Mouse (Mus musculus): ENCODE measurements around the gene Capns1. TPM values are rescaled to one million over a fixed set of nuclear protein-coding genes. Genes with fewer than 3 reads are reported as not detected.

Capns1 gene
- total and polyA plus RNA-seq, 3 experiments, result 31.7 to 354 TPM; not detected in 1

Other genes with a start within 250 kb of the Capns1 start
- gene Zfp74, start 244.7 kb downstream of the Capns1 start, total RNA-seq (2012; rRNA removed), result 3.5 and 4.8 TPM in 2 replicates
- gene Zfp74, start 244.7 kb downstream of the Capns1 start, polyA plus RNA-seq (2012; ENCODE audit: insufficient read depth in 1 of 2, insufficient read length in 2 of 2, low read depth in 1 of 2, low replicate concordance in 2 of 2, missing spikeins in 1 of 2), result 1 to 10 TPM in 1 of 2 experiments, not detected in 1; 9.4 TPM
- gene Zfp568, start 214.9 kb downstream of the Capns1 start, total RNA-seq (2012; rRNA removed), result 12.5 and 14.3 TPM in 2 replicates
- gene Zfp568, start 214.9 kb downstream of the Capns1 start, polyA plus RNA-seq (2012; ENCODE audit: insufficient read depth in 1 of 2, insufficient read length in 2 of 2, low read depth in 1 of 2, low replicate concordance in 2 of 2, missing spikeins in 1 of 2), result 100 to 1,000 TPM in 1 of 2 experiments, 10 to 100 TPM in 1; 15.4 to 141 TPM
- gene Zfp14, start 147.4 kb downstream of the Capns1 start, total RNA-seq (2012; rRNA removed), result 0.16 and 0.39 TPM in 2 replicates
- gene Zfp14, start 147.4 kb downstream of the Capns1 start, polyA plus RNA-seq (2012; ENCODE audit: insufficient read depth in 1 of 2, insufficient read length in 2 of 2, low read depth in 1 of 2, low replicate concordance in 2 of 2, missing spikeins in 1 of 2), result under 1 TPM in 1 of 2 experiments, not detected in 1; 0.25 TPM
- 2.2 and 2.4 TPM in 2 replicates for gene Zfp82, start 125.9 kb downstream of the Capns1 start, total RNA-seq (2012; rRNA removed)
- 1 to 10 TPM in 1 of 2 experiments, not detected in 1; 2.0 TPM for gene Zfp82, start 125.9 kb downstream of the Capns1 start, polyA plus RNA-seq (2012; ENCODE audit: insufficient read depth in 1 of 2, insufficient read length in 2 of 2, low read depth in 1 of 2, low replicate concordance in 2 of 2, missing spikeins in 1 of 2)
- 0.62 TPM in 1 of 2 replicates, not detected in the other for gene Gm26920, start 108.4 kb downstream of the Capns1 start, total RNA-seq (2012; rRNA removed)
- gene Gm26920, start 108.4 kb downstream of the Capns1 start, polyA plus RNA-seq (2012; ENCODE audit: insufficient read depth in 1 of 2, insufficient read length in 2 of 2, low read depth in 1 of 2, low replicate concordance in 2 of 2, missing spikeins in 1 of 2), result not detected
- gene Zfp566, start 108.3 kb downstream of the Capns1 start, total RNA-seq (2012; rRNA removed), result 7.3 and 8.0 TPM in 2 replicates
- gene Zfp566, start 108.3 kb downstream of the Capns1 start, polyA plus RNA-seq (2012; ENCODE audit: insufficient read depth in 1 of 2, insufficient read length in 2 of 2, low read depth in 1 of 2, low replicate concordance in 2 of 2, missing spikeins in 1 of 2), result 1 to 10 TPM in 1 of 2 experiments, not detected in 1; 8.0 TPM
- gene Zfp260, start 104.0 kb downstream of the Capns1 start, total RNA-seq (2012; rRNA removed), result 5.5 and 6.2 TPM in 2 replicates
- gene Zfp260, start 104.0 kb downstream of the Capns1 start, polyA plus RNA-seq (2012; ENCODE audit: insufficient read depth in 1 of 2, insufficient read length in 2 of 2, low read depth in 1 of 2, low replicate concordance in 2 of 2, missing spikeins in 1 of 2), result 1 to 10 TPM in 1 of 2 experiments, not detected in 1; 4.8 TPM
- 3.9 and 8.2 TPM in 2 replicates for gene Zfp382, start 76.9 kb downstream of the Capns1 start, total RNA-seq (2012; rRNA removed)
- 1 to 10 TPM in 1 of 2 experiments, not detected in 1; 7.1 TPM for gene Zfp382, start 76.9 kb downstream of the Capns1 start, polyA plus RNA-seq (2012; ENCODE audit: insufficient read depth in 1 of 2, insufficient read length in 2 of 2, low read depth in 1 of 2, low replicate concordance in 2 of 2, missing spikeins in 1 of 2)
- gene Zfp146, start 29.1 kb downstream of the Capns1 start, total RNA-seq (2012; rRNA removed), result 30.6 and 35.5 TPM in 2 replicates
- gene Zfp146, start 29.1 kb downstream of the Capns1 start, polyA plus RNA-seq (2012; ENCODE audit: insufficient read depth in 1 of 2, insufficient read length in 2 of 2, low read depth in 1 of 2, low replicate concordance in 2 of 2, missing spikeins in 1 of 2), result 10 to 100 TPM in 1 of 2 experiments, not detected in 1; 38.9 TPM
- 8.9 and 9.9 TPM in 2 replicates for gene Cox7a1, start 14.7 kb downstream of the Capns1 start, total RNA-seq (2012; rRNA removed)
- gene Cox7a1, start 14.7 kb downstream of the Capns1 start, polyA plus RNA-seq (2012; ENCODE audit: insufficient read depth in 1 of 2, insufficient read length in 2 of 2, low read depth in 1 of 2, low replicate concordance in 2 of 2, missing spikeins in 1 of 2), result 10 to 100 TPM in 1 of 2 experiments, not detected in 1; 11.1 TPM
- 109 and 128 TPM in 2 replicates for gene Polr2i, start 33.1 kb upstream of the Capns1 start, total RNA-seq (2012; rRNA removed)
- gene Polr2i, start 33.1 kb upstream of the Capns1 start, polyA plus RNA-seq (2012; ENCODE audit: insufficient read depth in 1 of 2, insufficient read length in 2 of 2, low read depth in 1 of 2, low replicate concordance in 2 of 2, missing spikeins in 1 of 2), result 100 to 1,000 TPM in 1 of 2 experiments, not detected in 1; 118 TPM
- gene Tbcb, start 33.5 kb upstream of the Capns1 start, total RNA-seq (2012; rRNA removed), result 54.8 and 55.0 TPM in 2 replicates
- gene Tbcb, start 33.5 kb upstream of the Capns1 start, polyA plus RNA-seq (2012; ENCODE audit: insufficient read depth in 1 of 2, insufficient read length in 2 of 2, low read depth in 1 of 2, low replicate concordance in 2 of 2, missing spikeins in 1 of 2), result 10 to 100 TPM in 1 of 2 experiments, not detected in 1; 72.6 TPM
- gene Ovol3, start 36.9 kb upstream of the Capns1 start, total RNA-seq (2012; rRNA removed), result not detected in 2 replicates
- gene Ovol3, start 36.9 kb upstream of the Capns1 start, polyA plus RNA-seq (2012; ENCODE audit: insufficient read depth in 1 of 2, insufficient read length in 2 of 2, low read depth in 1 of 2, low replicate concordance in 2 of 2, missing spikeins in 1 of 2), result under 1 TPM in 1 of 2 experiments, not detected in 1; 0.17 TPM
- gene Thap8, start 81.3 kb upstream of the Capns1 start, total RNA-seq (2012; rRNA removed), result 0.42 and 0.73 TPM in 2 replicates
- gene Thap8, start 81.3 kb upstream of the Capns1 start, polyA plus RNA-seq (2012; ENCODE audit: insufficient read depth in 1 of 2, insufficient read length in 2 of 2, low read depth in 1 of 2, low replicate concordance in 2 of 2, missing spikeins in 1 of 2), result under 1 TPM in 1 of 2 experiments, not detected in 1; 0.46 TPM
- 4.9 and 6.5 TPM in 2 replicates for gene Wdr62, start 81.6 kb upstream of the Capns1 start, total RNA-seq (2012; rRNA removed)
- gene Wdr62, start 81.6 kb upstream of the Capns1 start, polyA plus RNA-seq (2012; ENCODE audit: insufficient read depth in 1 of 2, insufficient read length in 2 of 2, low read depth in 1 of 2, low replicate concordance in 2 of 2, missing spikeins in 1 of 2), result 10 to 100 TPM; 30.5 to 44.8 TPM
- gene Clip3, start 92.9 kb upstream of the Capns1 start, total RNA-seq (2012; rRNA removed), result not detected in 2 replicates
- under 1 TPM in 1 of 2 experiments, not detected in 1; 0.19 TPM for gene Clip3, start 92.9 kb upstream of the Capns1 start, polyA plus RNA-seq (2012; ENCODE audit: insufficient read depth in 1 of 2, insufficient read length in 2 of 2, low read depth in 1 of 2, low replicate concordance in 2 of 2, missing spikeins in 1 of 2)
- 15.0 and 16.2 TPM in 2 replicates for gene Alkbh6, start 109.9 kb upstream of the Capns1 start, total RNA-seq (2012; rRNA removed)
- 10 to 100 TPM in 1 of 2 experiments, not detected in 1; 24.6 TPM for gene Alkbh6, start 109.9 kb upstream of the Capns1 start, polyA plus RNA-seq (2012; ENCODE audit: insufficient read depth in 1 of 2, insufficient read length in 2 of 2, low read depth in 1 of 2, low replicate concordance in 2 of 2, missing spikeins in 1 of 2)
- 0.31 and 0.42 TPM in 2 replicates for gene Syne4, start 116.0 kb upstream of the Capns1 start, total RNA-seq (2012; rRNA removed)
- under 1 TPM in 1 of 2 experiments, not detected in 1; 0.82 TPM for gene Syne4, start 116.0 kb upstream of the Capns1 start, polyA plus RNA-seq (2012; ENCODE audit: insufficient read depth in 1 of 2, insufficient read length in 2 of 2, low read depth in 1 of 2, low replicate concordance in 2 of 2, missing spikeins in 1 of 2)
- 0.92 and 0.96 TPM in 2 replicates for gene E130208F15Rik, start 122.9 kb upstream of the Capns1 start, total RNA-seq (2012; rRNA removed)
- 1 to 10 TPM in 1 of 2 experiments, not detected in 1; 3.2 TPM for gene E130208F15Rik, start 122.9 kb upstream of the Capns1 start, polyA plus RNA-seq (2012; ENCODE audit: insufficient read depth in 1 of 2, insufficient read length in 2 of 2, low read depth in 1 of 2, low replicate concordance in 2 of 2, missing spikeins in 1 of 2)
- 4.3 and 4.5 TPM in 2 replicates for gene Sdhaf1, start 125.1 kb upstream of the Capns1 start, total RNA-seq (2012; rRNA removed)
- gene Sdhaf1, start 125.1 kb upstream of the Capns1 start, polyA plus RNA-seq (2012; ENCODE audit: insufficient read depth in 1 of 2, insufficient read length in 2 of 2, low read depth in 1 of 2, low replicate concordance in 2 of 2, missing spikeins in 1 of 2), result 1 to 10 TPM in 1 of 2 experiments, not detected in 1; 8.1 TPM
- gene Lrfn3, start 164.0 kb upstream of the Capns1 start, total RNA-seq (2012; rRNA removed), result not detected in 2 replicates
- gene Lrfn3, start 164.0 kb upstream of the Capns1 start, polyA plus RNA-seq (2012; ENCODE audit: insufficient read depth in 1 of 2, insufficient read length in 2 of 2, low read depth in 1 of 2, low replicate concordance in 2 of 2, missing spikeins in 1 of 2), result not detected
- gene Tyrobp, start 214.9 kb upstream of the Capns1 start, total RNA-seq (2012; rRNA removed), result 2.8 and 3.9 TPM in 2 replicates
- 10 to 100 TPM in 1 of 2 experiments, not detected in 1; 13.6 TPM for gene Tyrobp, start 214.9 kb upstream of the Capns1 start, polyA plus RNA-seq (2012; ENCODE audit: insufficient read depth in 1 of 2, insufficient read length in 2 of 2, low read depth in 1 of 2, low replicate concordance in 2 of 2, missing spikeins in 1 of 2)
- gene Hcst, start 221.0 kb upstream of the Capns1 start, total RNA-seq (2012; rRNA removed), result 7.1 and 15.5 TPM in 2 replicates
- 10 to 100 TPM in 1 of 2 experiments, not detected in 1; 28.1 TPM for gene Hcst, start 221.0 kb upstream of the Capns1 start, polyA plus RNA-seq (2012; ENCODE audit: insufficient read depth in 1 of 2, insufficient read length in 2 of 2, low read depth in 1 of 2, low replicate concordance in 2 of 2, missing spikeins in 1 of 2)
- 6.2 and 7.0 TPM in 2 replicates for gene Nfkbid, start 222.9 kb upstream of the Capns1 start, total RNA-seq (2012; rRNA removed)
- gene Nfkbid, start 222.9 kb upstream of the Capns1 start, polyA plus RNA-seq (2012; ENCODE audit: insufficient read depth in 1 of 2, insufficient read length in 2 of 2, low read depth in 1 of 2, low replicate concordance in 2 of 2, missing spikeins in 1 of 2), result 10 to 100 TPM in 1 of 2 experiments, not detected in 1; 16.7 TPM
- 1.5 and 1.9 TPM in 2 replicates for gene Aplp1, start 246.7 kb upstream of the Capns1 start, total RNA-seq (2012; rRNA removed)
- gene Aplp1, start 246.7 kb upstream of the Capns1 start, polyA plus RNA-seq (2012; ENCODE audit: insufficient read depth in 1 of 2, insufficient read length in 2 of 2, low read depth in 1 of 2, low replicate concordance in 2 of 2, missing spikeins in 1 of 2), result 1 to 10 TPM in 1 of 2 experiments, not detected in 1; 7.1 TPM